Mouse (Mus musculus) C3H10T1/2 (cell line): Measurements from ENCODE around the gene Serpina1d. TPM values are rescaled to one million over a fixed set of nuclear protein-coding genes. Genes with fewer than 3 reads are reported as not detected.

Experiments used
- polyA plus RNA-seq, 2 experiments: library from polyadenylated mRNA; unstranded; fragments of >200 nt; fragmentation: generic; extraction: Trizol; gene quantifications; one replicate each; pipeline ENCODE4 v1.2.1; 2012; ENCODE audit warnings: missing spikeins in 2 of 2

Gene Serpina1d
- under 1 TPM in 1 of 2 experiments, not detected in 1; 0.05 TPM for polyA plus RNA-seq

DNA sequence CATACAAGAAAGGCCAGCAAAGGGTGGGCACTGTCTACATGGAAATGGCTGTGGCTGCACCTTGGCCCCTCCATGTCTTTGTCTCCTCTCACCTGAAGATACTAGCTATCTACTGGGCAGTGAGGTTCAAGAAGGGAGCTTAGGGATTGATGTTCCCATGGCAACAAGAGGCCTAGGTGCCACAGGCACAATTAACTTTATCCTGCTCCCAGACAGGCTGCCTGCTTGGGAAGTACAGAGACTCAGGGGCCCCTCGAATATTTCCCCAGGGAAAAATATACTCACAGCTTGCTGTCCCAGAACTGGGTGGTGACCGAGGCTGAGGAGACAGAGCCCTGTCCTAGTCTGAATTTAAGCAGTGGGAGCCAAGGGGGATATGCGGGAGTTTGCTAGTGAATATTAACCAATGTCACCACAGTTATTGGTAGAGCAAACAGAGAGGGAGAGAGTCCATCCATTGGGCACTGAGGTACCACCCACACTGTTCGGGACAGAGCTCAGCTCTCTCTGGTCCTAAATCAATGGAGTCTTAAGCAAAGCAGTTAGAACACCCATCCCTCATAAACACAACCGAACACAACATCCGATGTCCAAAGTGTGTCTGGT lies at the start of gene Serpina1d:
Gene Serpina1d, minus strand, starts transcription at position 347 of the 606 bp plus-strand sequence.

Other genes with a start within 250 kb of the Serpina1d start
- under 1 TPM; 0.02 to 0.19 TPM for gene Ppp4r4, start 241.3 kb downstream of the Serpina1d start, polyA plus RNA-seq
- gene Serpina10, start 142.1 kb downstream of the Serpina1d start, polyA plus RNA-seq: under 1 TPM in 1 of 2 experiments, not detected in 1; 0.12 TPM
- under 1 TPM in 1 of 2 experiments, not detected in 1; 0.17 TPM for gene Serpina6, start 116.4 kb downstream of the Serpina1d start, polyA plus RNA-seq
- under 1 TPM in 1 of 2 experiments, not detected in 1; 0.02 TPM for gene Serpina16, start 97.5 kb downstream of the Serpina1d start, polyA plus RNA-seq
- gene Serpina1f, start 78.1 kb downstream of the Serpina1d start, polyA plus RNA-seq: not detected
- not detected for gene Serpina1b, start 56.8 kb upstream of the Serpina1d start, polyA plus RNA-seq
- not detected for gene Serpina1a, start 90.0 kb upstream of the Serpina1d start, polyA plus RNA-seq
- gene Serpina1c, start 131.3 kb upstream of the Serpina1d start, polyA plus RNA-seq: not detected
- under 1 TPM; 0.19 to 0.46 TPM for gene Serpina1e, start 185.4 kb upstream of the Serpina1d start, polyA plus RNA-seq
- not detected for gene Serpina11, start 216.4 kb upstream of the Serpina1d start, polyA plus RNA-seq
- under 1 TPM; 0.04 to 0.05 TPM for gene Serpina9, start 240.2 kb upstream of the Serpina1d start, polyA plus RNA-seq